Mouse (Mus musculus) B cell, adult 67 days (primary cell): ENCODE measurements around the gene Apaf1. TPM values are rescaled to one million over a fixed set of nuclear protein-coding genes. Genes with fewer than 3 reads are reported as not detected.

Experiments used
- total RNA-seq, 2 experiments: library from RNA; stranded (reverse); gene quantifications; 4 replicates each; pipeline ENCODE4 v1.2.4; 2023

The Apaf1 gene
- total RNA-seq = 10 to 100 TPM; 24.7 to 26.7 TPM

DNA sequence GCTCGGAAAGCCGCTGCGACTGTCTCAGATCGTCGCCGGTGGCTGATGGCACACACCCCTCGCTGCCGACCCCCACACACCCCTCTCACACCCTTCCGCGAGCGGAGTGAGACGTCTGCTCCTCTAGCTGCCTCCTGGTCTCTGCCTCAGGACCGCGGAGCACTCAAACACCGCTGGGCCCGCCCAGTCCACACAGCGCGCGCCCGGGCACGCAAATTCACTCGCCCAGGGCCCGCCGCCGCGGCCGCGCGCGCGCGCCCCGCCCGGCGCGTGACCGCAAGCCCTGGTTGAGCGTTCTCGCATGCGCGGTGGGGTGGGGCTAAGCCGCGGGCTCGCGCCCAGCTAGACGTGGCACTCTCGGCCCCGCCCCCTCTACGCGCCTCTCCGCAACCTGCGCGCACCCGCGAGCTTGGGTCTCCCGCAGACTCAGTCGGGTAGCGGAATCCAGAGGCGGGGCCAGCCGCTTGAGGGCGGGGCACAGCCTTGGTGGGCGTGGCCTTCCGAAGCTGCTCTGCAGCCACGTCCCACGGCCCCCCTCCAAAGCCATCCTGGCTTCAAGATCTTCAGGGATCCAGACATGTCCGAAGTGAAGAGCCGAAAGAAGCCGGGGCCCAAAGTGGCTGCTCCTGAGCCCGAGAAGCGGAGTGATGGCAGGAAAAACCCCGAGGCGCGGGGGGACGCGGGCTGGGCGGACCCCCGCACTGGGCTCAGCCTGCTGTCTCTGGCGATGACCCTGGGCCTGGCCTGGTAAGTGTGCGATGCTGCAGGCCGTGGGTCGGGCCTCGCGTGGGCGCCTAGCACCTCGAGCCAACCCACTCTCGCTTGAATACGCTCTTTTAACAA lies at the start of gene Apaf1, which contains the start of gene Ikbip:
Gene Apaf1, minus strand, starts transcription at position 221 of the 843 bp plus-strand sequence.
Gene Ikbip, plus strand, starts transcription at position 391 of the 843 bp plus-strand sequence.

DNA sequence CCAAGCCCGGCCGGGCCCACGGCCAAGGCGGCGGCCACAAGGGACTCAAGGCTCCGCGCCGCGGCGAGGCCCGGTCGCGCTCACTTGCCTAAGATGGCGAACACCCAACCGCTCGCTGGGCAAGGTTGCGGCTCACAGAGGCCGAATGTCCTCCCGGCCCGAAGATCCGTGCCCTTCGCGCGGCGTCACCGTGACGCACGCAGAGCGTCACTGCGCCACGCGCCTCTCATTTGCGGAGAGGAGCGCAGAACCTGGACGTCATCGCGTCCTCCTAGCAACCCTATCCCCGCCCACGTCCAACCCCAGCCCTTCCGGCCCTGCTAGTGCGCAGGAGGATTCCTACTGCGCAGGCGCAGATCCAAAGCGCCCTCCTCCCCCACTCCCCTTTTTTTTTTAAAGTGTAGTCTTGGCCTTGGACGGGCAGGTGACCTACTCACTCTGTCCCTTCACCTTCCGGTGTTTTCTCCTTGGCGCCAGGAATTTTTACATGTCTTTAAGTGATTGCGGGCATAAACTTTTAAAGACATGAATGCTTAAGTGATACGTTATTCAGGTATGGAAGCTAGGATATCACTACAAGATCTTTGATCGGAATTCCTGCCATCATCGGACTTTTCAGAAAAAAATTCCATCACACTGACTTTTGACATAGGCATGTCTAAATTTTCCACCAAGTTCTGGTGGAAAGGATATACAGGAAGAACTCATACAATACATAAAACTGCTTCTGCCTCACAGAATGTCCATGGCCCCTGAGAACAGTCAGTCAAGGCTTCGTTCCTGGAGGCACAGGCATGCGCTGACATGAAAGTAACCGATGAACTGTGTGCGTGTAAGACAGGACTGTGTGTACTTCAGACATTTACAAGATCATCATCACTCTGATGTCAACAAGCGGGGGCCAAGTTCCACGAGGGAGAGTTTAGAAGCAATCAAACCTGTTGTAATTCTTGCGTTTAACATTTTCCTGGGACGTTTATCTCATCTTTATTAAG lies 41.6 kb upstream of the Apaf1 start, which contains the start of gene Slc25a3:
Gene Slc25a3, minus strand, starts transcription at position 232 of the 995 bp plus-strand sequence.

Other genes starting within 250 kb of the Apaf1 start
- gene Ikbip, start 170 bp upstream of the Apaf1 start, total RNA-seq = 1 to 10 TPM; 3.9 to 5.9 TPM
- 100 to 1,000 TPM; 509 to 559 TPM for gene Slc25a3, start 41.3 kb upstream of the Apaf1 start, total RNA-seq
- 100 to 1,000 TPM; 172 to 188 TPM for gene Tmpo, start 98.5 kb upstream of the Apaf1 start, total RNA-seq